Mouse (Mus musculus) kidney, embryonic 14.5 days (tissue): Measurements from ENCODE around the gene Unc13a. TPM values are rescaled to one million over a fixed set of nuclear protein-coding genes. Genes with fewer than 3 reads are reported as not detected.

Source experiments
- ATAC-seq: fragments of 200-750 bp; cut with Nextera tagmentation; 2 replicates; pipeline ENCODE4 v1.8.0; 2017; ENCODE audit warnings: moderate number of reproducible peaks, mild to moderate bottlenecking, moderate TSS enrichment, moderate library complexity; ENCODE audit not compliant: low FRiP score, low TSS enrichment
- H3K27ac ChIP-seq: fragments of 300-500 bp; sonication (generic); 2 replicates; pipeline ENCODE4 v1.5.1; 2014; ENCODE audit warnings: low read depth, mild to moderate bottlenecking, low read length, moderate library complexity, mixed read lengths
- H3K27me3 ChIP-seq: fragments of 300-500 bp; sonication (generic); 2 replicates; pipeline ENCODE4 v1.6.1; 2014; ENCODE audit warnings: mild to moderate bottlenecking, low read length; ENCODE audit not compliant: control insufficient read depth, insufficient read depth
- H3K36me3 ChIP-seq: fragments of 300-500 bp; sonication (generic); 2 replicates; pipeline ENCODE4 v1.6.1; 2014; ENCODE audit warnings: low read length, mixed read lengths; ENCODE audit not compliant: control insufficient read depth, insufficient read depth
- H3K4me1 ChIP-seq: fragments of 300-500 bp; sonication (generic); 2 replicates; pipeline ENCODE4 v1.6.1; 2014; ENCODE audit warnings: low read length, mixed read lengths; ENCODE audit not compliant: control insufficient read depth, insufficient read depth
- H3K4me2 ChIP-seq: fragments of 300-500 bp; sonication (generic); replicated peaks from 2 replicates; pipeline ENCODE4 v1.6.1; 2014; ENCODE audit warnings: low read depth, mild to moderate bottlenecking, low read length
- H3K4me3 ChIP-seq: fragments of 300-500 bp; sonication (generic); 2 replicates; pipeline ENCODE4 v1.5.1; 2014; ENCODE audit warnings: mild to moderate bottlenecking, low read length
- H3K9ac ChIP-seq: fragments of 300-500 bp; sonication (generic); 2 replicates; pipeline ENCODE4 v1.6.1; 2014; ENCODE audit warnings: low read depth, mild to moderate bottlenecking, low read length, moderate library complexity
- H3K9me3 ChIP-seq: fragments of 300-500 bp; sonication (generic); 2 replicates; pipeline ENCODE4 v1.6.1; 2016; ENCODE audit warnings: low read length; ENCODE audit not compliant: control insufficient read depth
- WGBS: fragments of 180-500 bp; shearing (Covaris S2); extraction: QIAGEN DNeasy Blood & Tissue Kit; methylation state at CpG from one replicate; pipeline ENCODE4 v1.1.7; 2014; 5-methylcytosine and 5-hydroxymethylcytosine counted together
- polyA plus RNA-seq: library from polyadenylated mRNA; unstranded; fragments of >200 nt; fragmentation: Nextera tagmentation; extraction: Ambion mirVana; gene quantifications from 2 replicates; pipeline ENCODE4 v1.2.1, GENCODE M21; 2014

Unc13a gene
- polyA plus RNA-seq, 1 experiment from 2014 or later = 0.50 TPM

GRCm38 (mm10) chr8:71628396-71629095 is 43.0 kb downstream of the Unc13a start:
- peak overlapping the region; percentile 57; the same call in 1 of the 2 replicates for H3K27ac ChIP-seq
- H3K4me3 ChIP-seq = peak overlapping the region; percentile 47
- H3K9ac ChIP-seq = peak overlapping the region; percentile 49
- H3K27me3 ChIP-seq = peaks cover 13% of the 10 kb centered on the region
- no peak for ATAC-seq
- H3K4me1 ChIP-seq = peaks cover 13% of the 10 kb centered on the region
- H3K36me3 ChIP-seq = peaks cover 13% of the 10 kb centered on the region
- peak overlapping the region; percentile 97 for H3K4me2 ChIP-seq
- WGBS = 5% methylated on average over 16 of the region's 16 CpGs
- peaks cover 10% of the 10 kb centered on the region for H3K9me3 ChIP-seq

- Histone ChIP-seq H3K9me3 (peaks cover 14% of the 10 kb centered on the region), H3K27me3 (peaks cover 9% of the 10 kb centered on the region; the same call in 1 of the 2 replicates), H3K27ac (no peak overlapping the region; the same call in 1 of the 2 replicates), H3K9ac (no peak overlapping the region), H3K4me3 (no peak overlapping the region), H3K36me3 (peaks cover 24% of the 10 kb centered on the region), H3K4me1 (peaks cover 13% of the 10 kb centered on the region), H3K4me2 (no peak overlapping the region)
- ATAC-seq = no peak
- WGBS = 43% methylated on average over 9 of the region's 9 CpGs
These were observed 44.1 kb downstream of the Unc13a start for GRCm38 (mm10) chr8:71627265-71628099.

DNA sequence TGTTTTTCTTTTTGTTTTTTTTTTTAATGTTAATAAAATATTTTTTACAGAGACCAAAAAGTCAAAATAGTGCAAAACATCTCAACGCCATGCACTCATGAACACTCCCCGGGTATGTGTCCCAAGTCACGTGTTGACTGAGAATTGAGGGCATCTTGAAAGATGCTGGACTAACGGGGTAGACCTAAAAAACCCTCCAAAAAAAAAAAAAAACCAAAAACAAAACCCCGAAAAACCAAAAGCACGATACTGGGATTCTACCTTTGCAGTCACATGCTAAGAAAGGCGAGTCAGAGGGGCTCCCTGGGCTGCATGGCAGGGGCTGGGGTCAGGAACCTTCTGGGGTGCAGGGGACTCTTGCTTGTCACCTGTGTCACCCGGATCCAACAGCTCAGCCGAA is 44.8 kb downstream of the Unc13a start:
- no peak overlapping the region for H3K4me3 ChIP-seq
- no peak for ATAC-seq
- 88% methylated on average over 9 of the region's 9 CpGs for WGBS
- peaks cover 9% of the 10 kb centered on the region; the same call in 1 of the 2 replicates for H3K27me3 ChIP-seq
- peaks cover 31% of the 10 kb centered on the region for H3K36me3 ChIP-seq
- peaks cover 13% of the 10 kb centered on the region for H3K4me1 ChIP-seq
- H3K9ac ChIP-seq = no peak overlapping the region
- no peak overlapping the region for H3K27ac ChIP-seq
- no peak overlapping the region for H3K4me2 ChIP-seq
- peaks cover 20% of the 10 kb centered on the region for H3K9me3 ChIP-seq

DNA sequence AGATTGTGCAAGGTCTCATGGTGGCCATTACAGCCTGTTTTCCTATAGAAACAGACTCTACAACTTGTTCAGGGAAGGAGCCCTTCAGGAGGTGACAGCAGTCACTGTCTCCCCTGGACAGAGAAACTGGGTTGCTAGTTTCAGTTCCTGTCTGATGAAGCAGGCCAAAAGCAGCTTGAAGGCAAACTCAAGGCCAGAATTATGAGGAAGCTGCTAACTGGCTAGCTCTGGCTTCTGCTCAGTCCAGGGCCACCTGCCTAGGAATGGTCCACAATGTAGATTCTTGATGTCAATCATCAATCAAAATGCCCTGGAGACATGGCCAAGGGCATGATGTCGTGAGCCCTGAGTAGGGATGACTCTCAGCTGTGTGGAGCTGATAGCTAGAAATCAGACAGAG is 46.5 kb downstream of the Unc13a start:
- Histone ChIP-seq H3K4me3 (no peak overlapping the region), H3K27me3 (peaks cover 3% of the 10 kb centered on the region; the same call in 1 of the 2 replicates), H3K9ac (no peak overlapping the region), H3K9me3 (peaks cover 22% of the 10 kb centered on the region), H3K4me1 (peaks cover 13% of the 10 kb centered on the region), H3K4me2 (no peak overlapping the region), H3K36me3 (peaks cover 48% of the 10 kb centered on the region), H3K27ac (no peak overlapping the region)
- 81% methylated on average over 1 of the region's 1 CpGs for WGBS
- ATAC-seq = no peak

DNA sequence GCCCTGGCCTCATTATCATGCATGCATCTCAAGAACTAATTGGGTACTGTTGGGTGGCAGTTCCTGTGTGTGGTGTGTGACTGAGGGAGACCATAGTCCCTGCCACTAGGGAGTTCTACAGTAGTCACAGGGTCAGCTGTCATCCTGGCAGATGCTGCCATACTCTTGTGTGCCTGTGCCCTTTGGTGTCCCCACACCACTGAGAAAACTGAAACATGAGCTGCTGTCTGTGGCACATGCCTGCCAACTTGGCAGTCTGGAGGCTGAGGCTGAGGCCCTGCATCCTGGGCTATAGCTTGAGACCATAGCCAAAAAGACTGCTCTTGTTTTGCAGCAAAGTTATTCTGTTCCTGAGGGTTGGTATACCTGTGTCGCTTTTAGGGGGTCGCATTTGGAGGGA is 51.8 kb downstream of the Unc13a start:
- Histone ChIP-seq H3K4me3 (no peak overlapping the region), H3K4me1 (no peaks in the 10 kb centered on the region), H3K27me3 (no peaks in the 10 kb centered on the region), H3K4me2 (no peak overlapping the region), H3K27ac (no peak overlapping the region), H3K9me3 (peaks cover 22% of the 10 kb centered on the region), H3K36me3 (peaks cover 91% of the 10 kb centered on the region), H3K9ac (no peak overlapping the region)
- WGBS = 94% methylated on average over 2 of the region's 2 CpGs
- ATAC-seq = no peak

GRCm38 (mm10) chr8:71613418-71613817 is 58.1 kb downstream of the Unc13a start:
- H3K4me1 ChIP-seq = peaks cover 11% of the 10 kb centered on the region
- no peaks in the 10 kb centered on the region for H3K27me3 ChIP-seq
- 39% methylated on average over 4 of the region's 4 CpGs for WGBS
- peaks cover 41% of the 10 kb centered on the region for H3K36me3 ChIP-seq
- H3K9ac ChIP-seq = no peak overlapping the region
- H3K27ac ChIP-seq = no peak overlapping the region
- no peak for ATAC-seq
- H3K4me2 ChIP-seq = no peak overlapping the region
- no peaks in the 10 kb centered on the region for H3K9me3 ChIP-seq
- H3K4me3 ChIP-seq = no peak overlapping the region

DNA sequence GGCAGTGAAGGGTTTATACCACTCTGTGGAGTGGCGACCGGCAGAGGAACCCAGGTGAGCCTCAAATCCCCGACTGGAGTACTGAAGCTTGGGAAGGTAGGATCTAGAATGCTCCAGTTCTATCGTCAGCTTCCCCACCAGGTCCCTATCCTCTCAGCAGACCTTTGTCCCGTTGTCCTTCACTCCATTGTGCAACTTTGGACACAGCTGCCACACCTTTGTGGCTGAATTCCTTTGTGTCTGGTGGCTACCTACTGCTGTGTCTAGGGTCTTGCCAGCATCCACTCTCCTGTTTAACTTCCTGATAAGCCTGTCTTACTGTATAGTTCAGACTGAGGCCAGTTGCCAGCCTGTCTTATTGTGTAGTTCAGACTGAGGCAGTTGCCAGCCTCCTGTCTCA is 59.4 kb downstream of the Unc13a start:
- H3K36me3 ChIP-seq = peaks cover 29% of the 10 kb centered on the region
- no peaks in the 10 kb centered on the region for H3K9me3 ChIP-seq
- 56% methylated on average over 5 of the region's 5 CpGs for WGBS
- H3K4me3 ChIP-seq = peak overlapping the region; percentile 67
- ATAC-seq = no peak
- H3K4me1 ChIP-seq = peaks cover 11% of the 10 kb centered on the region
- H3K4me2 ChIP-seq = peak overlapping the region; percentile 56
- no peaks in the 10 kb centered on the region for H3K27me3 ChIP-seq
- H3K9ac ChIP-seq = peak overlapping the region; percentile 73
- H3K27ac ChIP-seq = no peak overlapping the region

GRCm38 (mm10) chr8:71610822-71611651 is 60.5 kb downstream of the Unc13a start, which contains the start of gene Colgalt1:
TSS of gene Colgalt1 (plus strand) at chr8:71610998.
- Histone ChIP-seq H3K27me3 (no peaks in the 10 kb centered on the region), H3K9me3 (no peaks in the 10 kb centered on the region), H3K4me1 (peaks cover 11% of the 10 kb centered on the region), H3K36me3 (peaks cover 19% of the 10 kb centered on the region), H3K4me2 (peak within 1 kb of the TSS; percentile 56), H3K9ac (peak within 1 kb of the TSS; percentile 73), H3K4me3 (peak within 1 kb of the TSS; percentile 67), H3K27ac (no peak within 1 kb of the TSS; the same call in 1 of the 2 replicates)
- WGBS = under 1% methylated on average over 81 of the region's 82 CpGs
- peak; percentile 99 for ATAC-seq
